Mouse (Mus musculus): Measurements from ENCODE around the gene Prrt1. TPM values are rescaled to one million over a fixed set of nuclear protein-coding genes. Genes with fewer than 3 reads are reported as not detected.

The Prrt1 gene
- polyA plus RNA-seq, 1 experiment from 2014 or later, result 2.4 TPM

DNA sequence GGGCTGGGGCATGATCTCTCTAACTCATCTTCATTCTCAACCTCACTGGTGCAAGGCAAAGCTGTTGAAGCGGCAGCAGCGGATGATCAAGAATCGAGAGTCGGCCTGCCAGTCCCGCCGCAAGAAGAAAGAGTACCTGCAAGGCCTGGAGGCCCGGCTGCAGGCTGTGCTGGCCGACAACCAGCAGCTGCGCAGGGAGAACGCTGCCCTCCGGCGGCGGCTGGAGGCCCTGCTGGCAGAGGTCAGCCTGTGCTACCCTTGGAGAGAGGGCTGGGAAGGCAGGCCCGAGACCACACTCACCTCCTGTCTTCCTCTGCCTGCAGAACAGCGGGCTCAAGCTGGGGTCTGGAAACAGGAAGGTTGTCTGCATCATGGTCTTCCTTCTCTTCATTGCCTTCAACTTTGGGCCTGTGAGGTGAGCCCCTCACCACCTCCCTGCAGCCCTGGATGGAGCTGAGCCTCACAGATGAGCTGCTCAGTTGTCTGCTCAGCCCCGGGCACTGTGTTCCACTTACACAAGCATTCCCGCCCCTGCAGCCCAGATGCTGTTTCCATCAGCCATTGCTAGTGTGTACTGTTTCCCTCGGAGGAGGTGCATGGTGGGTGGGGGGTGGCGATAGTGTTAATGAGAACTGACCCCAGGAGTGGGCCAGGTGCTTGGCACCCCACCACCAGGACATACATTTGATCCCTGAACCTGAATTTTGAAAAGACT, 22.3 kb downstream of the Prrt1 start:
- H3K36me3 ChIP-seq (ENCODE audit: control insufficient read depth, insufficient read depth, low read length), result peaks cover 14% of the 10 kb centered on the region
- H3K9ac ChIP-seq (ENCODE audit: low read length), result no peak overlapping the region
- peaks cover 13% of the 10 kb centered on the region for H3K4me1 ChIP-seq (ENCODE audit: control insufficient read depth, insufficient read depth, low read length)
- H3K27ac ChIP-seq (ENCODE audit: low read depth, low read length), result no peak overlapping the region
- no peaks in the 10 kb centered on the region for H3K9me3 ChIP-seq (ENCODE audit: control insufficient read depth, low read length)
- H3K4me3 ChIP-seq (ENCODE audit: low read depth, low read length), result no peak overlapping the region
- no peak overlapping the region for H3K4me2 ChIP-seq
- 47% methylated on average over 19 of the region's 19 CpGs for WGBS
- H3K27me3 ChIP-seq (ENCODE audit: control insufficient read depth, insufficient read depth, low read length), result no peaks in the 10 kb centered on the region
- no peak for DNase-seq (ENCODE audit: low spot score, missing footprints)
- ATAC-seq (ENCODE audit: low FRiP score), result no peak

DNA sequence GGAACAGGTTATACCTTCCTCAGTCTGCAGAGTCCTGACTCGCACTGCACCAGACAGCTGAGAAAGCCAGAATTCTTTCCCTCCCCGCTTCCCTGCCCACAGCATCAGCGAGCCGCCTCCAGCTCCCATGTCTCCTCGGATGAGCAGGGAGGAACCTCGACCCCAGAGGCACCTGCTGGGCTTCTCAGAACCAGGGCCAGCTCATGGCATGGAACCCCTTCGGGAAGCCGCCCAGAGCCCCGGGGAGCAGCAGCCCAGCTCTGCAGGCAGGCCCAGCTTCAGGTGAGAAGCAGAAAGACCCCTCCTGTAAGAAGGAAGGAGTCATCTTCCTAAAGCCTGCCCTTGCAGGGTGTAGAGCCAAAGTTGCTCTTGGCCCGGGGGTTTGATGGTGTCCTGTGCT, 23.2 kb downstream of the Prrt1 start:
- Histone ChIP-seq H3K4me3 (ENCODE audit: low read depth, low read length) (no peak overlapping the region), H3K27ac (ENCODE audit: low read depth, low read length) (no peak overlapping the region), H3K27me3 (ENCODE audit: control insufficient read depth, insufficient read depth, low read length) (no peaks in the 10 kb centered on the region), H3K9me3 (ENCODE audit: control insufficient read depth, low read length) (no peaks in the 10 kb centered on the region), H3K4me2 (no peak overlapping the region), H3K36me3 (ENCODE audit: control insufficient read depth, insufficient read depth, low read length) (peaks cover 14% of the 10 kb centered on the region), H3K4me1 (ENCODE audit: control insufficient read depth, insufficient read depth, low read length) (peaks cover 12% of the 10 kb centered on the region), H3K9ac (ENCODE audit: low read length) (no peak overlapping the region)
- no peak for ATAC-seq (ENCODE audit: low FRiP score)
- WGBS, result 89% methylated on average over 10 of the region's 10 CpGs
- no peak for DNase-seq (ENCODE audit: low spot score, missing footprints)

DNA sequence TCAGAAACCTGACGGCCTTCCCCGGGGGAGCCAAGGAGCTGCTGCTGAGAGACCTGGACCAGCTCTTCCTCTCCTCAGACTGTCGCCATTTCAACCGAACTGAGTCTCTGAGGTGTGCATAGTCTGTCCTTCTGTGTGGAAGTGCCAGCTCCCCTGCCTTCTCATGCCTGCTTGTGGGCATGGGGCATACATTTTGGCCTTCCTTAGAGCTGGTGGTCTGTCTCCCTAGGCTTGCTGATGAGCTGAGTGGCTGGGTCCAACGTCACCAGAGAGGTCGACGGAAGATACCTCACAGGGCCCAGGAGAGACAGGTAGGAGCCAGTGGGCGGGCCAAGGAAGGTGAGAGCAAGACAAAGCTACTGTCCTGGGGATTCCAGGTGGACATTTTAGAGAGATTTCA, 23.7 kb downstream of the Prrt1 start:
- ATAC-seq (ENCODE audit: low FRiP score) (no peak), DNase-seq (ENCODE audit: low spot score, missing footprints) (no peak)
- H3K9ac ChIP-seq (ENCODE audit: low read length), result no peak overlapping the region
- no peaks in the 10 kb centered on the region for H3K9me3 ChIP-seq (ENCODE audit: control insufficient read depth, low read length)
- WGBS, result 89% methylated on average over 8 of the region's 8 CpGs
- no peaks in the 10 kb centered on the region for H3K27me3 ChIP-seq (ENCODE audit: control insufficient read depth, insufficient read depth, low read length)
- no peak overlapping the region for H3K27ac ChIP-seq (ENCODE audit: low read depth, low read length)
- no peak overlapping the region for H3K4me3 ChIP-seq (ENCODE audit: low read depth, low read length)
- peaks cover 8% of the 10 kb centered on the region for H3K4me1 ChIP-seq (ENCODE audit: control insufficient read depth, insufficient read depth, low read length)
- no peak overlapping the region for H3K4me2 ChIP-seq
- peaks cover 14% of the 10 kb centered on the region for H3K36me3 ChIP-seq (ENCODE audit: control insufficient read depth, insufficient read depth, low read length)

DNA sequence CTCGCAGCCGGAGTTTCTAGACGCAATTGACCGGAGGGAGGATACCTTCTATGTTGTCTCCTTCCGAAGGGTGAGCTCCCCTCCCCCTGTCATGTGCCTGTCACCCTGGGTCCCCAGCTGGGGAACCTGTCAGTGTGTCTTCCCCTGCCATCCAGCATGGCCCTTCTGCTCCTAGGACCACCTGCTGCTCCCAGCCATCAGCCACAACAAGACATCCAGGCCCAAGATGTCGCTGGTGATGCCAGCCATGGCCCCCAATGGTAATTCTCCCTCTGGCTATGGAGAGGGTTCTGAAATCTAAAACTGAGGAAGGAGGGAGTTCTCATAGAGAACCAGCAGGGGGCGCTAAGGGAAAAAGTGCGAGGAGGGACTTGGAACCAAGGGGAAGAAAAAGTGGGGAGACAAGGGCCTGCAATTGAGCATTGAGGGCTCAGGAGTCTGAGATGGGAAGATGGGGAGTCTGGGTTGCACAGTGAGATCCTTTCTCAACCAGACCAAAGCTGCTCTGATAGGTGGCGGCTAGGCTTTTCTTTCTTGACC, 24.5 kb downstream of the Prrt1 start:
- no peaks in the 10 kb centered on the region for H3K27me3 ChIP-seq (ENCODE audit: control insufficient read depth, insufficient read depth, low read length)
- no peak overlapping the region for H3K4me2 ChIP-seq
- ATAC-seq (ENCODE audit: low FRiP score) (no peak), DNase-seq (ENCODE audit: low spot score, missing footprints) (peak; percentile 94)
- WGBS, result 66% methylated on average over 9 of the region's 9 CpGs
- H3K36me3 ChIP-seq (ENCODE audit: control insufficient read depth, insufficient read depth, low read length), result peaks cover 14% of the 10 kb centered on the region
- H3K4me3 ChIP-seq (ENCODE audit: low read depth, low read length), result no peak overlapping the region
- no peak overlapping the region for H3K9ac ChIP-seq (ENCODE audit: low read length)
- no peak overlapping the region for H3K27ac ChIP-seq (ENCODE audit: low read depth, low read length)
- no peaks in the 10 kb centered on the region for H3K9me3 ChIP-seq (ENCODE audit: control insufficient read depth, low read length)
- H3K4me1 ChIP-seq (ENCODE audit: control insufficient read depth, insufficient read depth, low read length), result 0 out of 2 replicates have a peak, but pooled peaks cover 3% of the 10 kb centered on the region

DNA sequence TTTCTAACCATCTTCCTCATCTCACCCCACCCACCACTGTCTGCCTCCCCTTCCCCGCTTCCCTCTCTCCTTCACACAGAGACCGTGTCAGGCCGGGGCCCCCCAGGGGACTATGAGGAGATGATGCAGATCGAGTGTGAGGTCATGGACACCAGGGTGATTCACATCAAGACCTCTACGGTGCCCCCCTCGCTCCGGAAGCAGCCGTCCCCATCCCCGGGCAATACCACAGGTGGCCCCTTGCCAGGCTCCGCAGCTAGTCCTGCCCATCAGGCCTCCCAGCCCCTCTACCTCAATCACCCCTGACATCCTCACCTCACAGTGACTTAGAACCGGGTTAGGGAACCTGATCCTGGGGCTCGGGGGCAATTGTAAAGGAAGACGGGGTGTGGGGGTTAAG, 25.1 kb downstream of the Prrt1 start:
- WGBS, result 91% methylated on average over 13 of the region's 13 CpGs
- Histone ChIP-seq H3K4me2 (no peak overlapping the region), H3K9ac (ENCODE audit: low read length) (no peak overlapping the region), H3K27me3 (ENCODE audit: control insufficient read depth, insufficient read depth, low read length) (no peaks in the 10 kb centered on the region), H3K4me3 (ENCODE audit: low read depth, low read length) (no peak overlapping the region), H3K27ac (ENCODE audit: low read depth, low read length) (no peak overlapping the region), H3K4me1 (ENCODE audit: control insufficient read depth, insufficient read depth, low read length) (0 out of 2 replicates have a peak, but pooled peaks cover 3% of the 10 kb centered on the region), H3K36me3 (ENCODE audit: control insufficient read depth, insufficient read depth, low read length) (peaks cover 12% of the 10 kb centered on the region), H3K9me3 (ENCODE audit: control insufficient read depth, low read length) (no peaks in the 10 kb centered on the region)
- ATAC-seq (ENCODE audit: low FRiP score) (no peak), DNase-seq (ENCODE audit: low spot score, missing footprints) (no peak)

DNA sequence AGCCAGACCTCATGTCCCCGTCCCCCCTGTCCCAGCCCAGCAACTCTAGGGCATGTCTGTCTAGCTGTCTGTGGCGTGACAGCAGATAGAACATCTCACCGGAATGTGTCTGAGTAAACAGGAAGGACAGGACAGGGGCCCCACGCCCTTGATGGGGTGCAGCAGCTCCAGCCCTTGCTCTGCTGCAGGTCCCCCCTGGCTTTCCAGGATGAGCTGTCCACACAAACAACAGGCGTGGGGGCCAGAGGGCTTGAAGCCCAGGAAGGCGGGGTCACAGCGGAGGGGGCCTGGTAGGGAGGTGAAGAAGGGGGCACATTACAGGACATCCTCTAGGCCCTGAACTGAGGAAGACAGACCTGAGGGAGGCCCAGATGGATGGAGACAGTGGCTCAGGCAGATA, 25.8 kb downstream of the Prrt1 start:
- no peak for ATAC-seq (ENCODE audit: low FRiP score)
- H3K36me3 ChIP-seq (ENCODE audit: control insufficient read depth, insufficient read depth, low read length), result peaks cover 9% of the 10 kb centered on the region

DNA sequence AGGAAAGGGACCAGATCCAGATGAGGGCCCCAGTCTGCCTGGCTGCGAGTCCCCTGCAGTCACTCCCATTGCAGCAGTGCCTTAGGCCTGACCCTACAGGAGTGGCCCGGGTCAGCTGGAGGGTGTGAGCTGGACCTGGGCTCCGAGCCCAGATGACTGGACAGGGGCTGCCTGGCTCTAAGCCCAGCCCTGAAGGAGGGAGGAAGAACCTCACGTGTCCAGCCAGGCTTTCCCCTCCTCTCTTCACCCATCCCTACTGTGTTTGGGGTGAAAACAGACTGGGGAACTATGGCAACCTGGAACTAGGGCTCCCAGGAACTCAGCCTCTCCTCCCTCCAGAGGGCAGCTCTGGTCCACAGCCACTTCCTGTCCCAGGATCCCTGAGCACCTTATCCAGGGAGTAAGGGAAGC, 26.3 kb downstream of the Prrt1 start:
- H3K27ac ChIP-seq (ENCODE audit: low read depth, low read length), result no peak overlapping the region
- H3K36me3 ChIP-seq (ENCODE audit: control insufficient read depth, insufficient read depth, low read length), result peaks cover 9% of the 10 kb centered on the region
- H3K9me3 ChIP-seq (ENCODE audit: control insufficient read depth, low read length), result no peaks in the 10 kb centered on the region
- no peak overlapping the region for H3K4me2 ChIP-seq
- H3K4me3 ChIP-seq (ENCODE audit: low read depth, low read length), result no peak overlapping the region
- 68% methylated on average over 4 of the region's 4 CpGs for WGBS
- H3K9ac ChIP-seq (ENCODE audit: low read length), result no peak overlapping the region
- 0 out of 2 replicates have a peak, but pooled peaks cover 3% of the 10 kb centered on the region for H3K4me1 ChIP-seq (ENCODE audit: control insufficient read depth, insufficient read depth, low read length)
- ATAC-seq (ENCODE audit: low FRiP score), result no peak
- DNase-seq (ENCODE audit: low spot score, missing footprints), result no peak
- H3K27me3 ChIP-seq (ENCODE audit: control insufficient read depth, insufficient read depth, low read length), result no peaks in the 10 kb centered on the region

More for the DNA sequence above, 25.8 kb downstream of the Prrt1 start:
- Histone ChIP-seq H3K4me2 (no peak overlapping the region), H3K27me3 (ENCODE audit: control insufficient read depth, insufficient read depth, low read length) (no peaks in the 10 kb centered on the region), H3K4me3 (ENCODE audit: low read depth, low read length) (no peak overlapping the region), H3K4me1 (ENCODE audit: control insufficient read depth, insufficient read depth, low read length) (0 out of 2 replicates have a peak, but pooled peaks cover 3% of the 10 kb centered on the region), H3K27ac (ENCODE audit: low read depth, low read length) (no peak overlapping the region), H3K9me3 (ENCODE audit: control insufficient read depth, low read length) (no peaks in the 10 kb centered on the region), H3K9ac (ENCODE audit: low read length) (no peak overlapping the region)
- 88% methylated on average over 7 of the region's 7 CpGs for WGBS
- DNase-seq (ENCODE audit: low spot score, missing footprints), result no peak

DNA sequence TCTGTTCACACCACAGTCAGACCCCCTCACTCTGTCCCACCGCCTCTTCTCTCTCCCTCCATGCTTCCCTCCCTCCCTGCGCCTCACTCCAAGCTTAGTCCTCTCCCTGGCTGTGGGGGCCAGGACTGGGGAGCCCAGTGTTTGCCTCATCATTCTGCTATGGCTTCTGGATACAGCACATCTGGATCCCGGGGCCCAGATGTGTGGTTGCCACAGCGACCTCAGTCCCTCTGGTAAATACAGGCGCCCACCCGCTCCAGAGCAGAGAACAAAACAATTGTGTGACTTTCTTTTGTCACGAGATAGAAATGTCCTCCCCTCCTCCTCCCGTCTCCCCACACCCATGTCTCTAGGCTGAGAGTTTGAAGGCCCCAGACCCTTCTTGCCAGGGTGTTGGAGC, 27.3 kb downstream of the Prrt1 start:
- Histone ChIP-seq H3K9ac (ENCODE audit: low read length) (no peak overlapping the region), H3K27me3 (ENCODE audit: control insufficient read depth, insufficient read depth, low read length) (no peaks in the 10 kb centered on the region), H3K9me3 (ENCODE audit: control insufficient read depth, low read length) (no peaks in the 10 kb centered on the region), H3K4me1 (ENCODE audit: control insufficient read depth, insufficient read depth, low read length) (peaks cover 3% of the 10 kb centered on the region; the same call in 1 of the 2 replicates), H3K27ac (ENCODE audit: low read depth, low read length) (no peak overlapping the region; the same call in 1 of the 2 replicates), H3K4me2 (no peak overlapping the region), H3K4me3 (ENCODE audit: low read depth, low read length) (no peak overlapping the region), H3K36me3 (ENCODE audit: control insufficient read depth, insufficient read depth, low read length) (peaks cover 4% of the 10 kb centered on the region)
- 38% methylated on average over 8 of the region's 8 CpGs for WGBS
- ATAC-seq (ENCODE audit: low FRiP score) (no peak), DNase-seq (ENCODE audit: low spot score, missing footprints) (no peak)

DNA sequence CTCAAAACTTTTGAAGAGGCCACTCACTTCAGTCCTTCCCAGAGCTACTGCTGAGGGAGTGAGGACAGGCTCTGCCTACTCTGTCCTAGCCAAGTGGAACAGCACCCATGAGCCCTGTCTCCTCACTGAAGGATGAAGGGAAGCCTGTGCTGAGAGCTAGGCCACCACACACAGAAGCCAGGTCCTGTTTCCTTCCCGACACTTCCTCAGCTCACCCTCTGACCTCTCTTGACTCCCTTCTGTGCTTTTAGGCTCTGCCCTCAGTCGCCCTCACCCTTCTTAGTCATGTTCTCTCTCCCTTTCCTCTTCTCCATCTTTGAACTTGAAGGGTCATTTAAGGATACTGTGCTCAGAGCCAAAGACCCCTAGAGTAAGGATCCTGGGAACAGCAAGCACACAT, 27.9 kb downstream of the Prrt1 start:
- Histone ChIP-seq H3K27ac (ENCODE audit: low read depth, low read length) (no peak overlapping the region), H3K4me2 (no peak overlapping the region), H3K9me3 (ENCODE audit: control insufficient read depth, low read length) (no peaks in the 10 kb centered on the region), H3K9ac (ENCODE audit: low read length) (no peak overlapping the region), H3K4me3 (ENCODE audit: low read depth, low read length) (no peak overlapping the region), H3K27me3 (ENCODE audit: control insufficient read depth, insufficient read depth, low read length) (no peaks in the 10 kb centered on the region), H3K4me1 (ENCODE audit: control insufficient read depth, insufficient read depth, low read length) (peaks cover 3% of the 10 kb centered on the region; the same call in 1 of the 2 replicates), H3K36me3 (ENCODE audit: control insufficient read depth, insufficient read depth, low read length) (peaks cover 4% of the 10 kb centered on the region)
- ATAC-seq (ENCODE audit: low FRiP score), result no peak
- 51% methylated on average over 2 of the region's 2 CpGs for WGBS
- DNase-seq (ENCODE audit: low spot score, missing footprints), result no peak

Data from midbrain, embryonic 11.5 days (tissue).